Mouse (Mus musculus) frontal cortex, adult 2 months (tissue): ENCODE data around the gene Padi3. TPM values are rescaled to one million over a fixed set of nuclear protein-coding genes. Genes with fewer than 3 reads are reported as not detected.

Experiments
- DNase-seq, 2 experiments: peaks; one replicate each; pipeline ENCODE4 v3.0.0; 2022; ENCODE audit warnings: low spot score in 1 of 2; ENCODE audit errors: extremely low spot score in 1 of 2
- polyA plus RNA-seq: library from polyadenylated mRNA; depleted of rRNA; stranded (reverse); fragments of >200 nt; gene quantifications from 2 replicates; pipeline ENCODE4 v1.2.3, GENCODE M21; 2012

The Padi3 gene
- polyA plus RNA-seq, 1 experiment: 0.14 TPM

DNA sequence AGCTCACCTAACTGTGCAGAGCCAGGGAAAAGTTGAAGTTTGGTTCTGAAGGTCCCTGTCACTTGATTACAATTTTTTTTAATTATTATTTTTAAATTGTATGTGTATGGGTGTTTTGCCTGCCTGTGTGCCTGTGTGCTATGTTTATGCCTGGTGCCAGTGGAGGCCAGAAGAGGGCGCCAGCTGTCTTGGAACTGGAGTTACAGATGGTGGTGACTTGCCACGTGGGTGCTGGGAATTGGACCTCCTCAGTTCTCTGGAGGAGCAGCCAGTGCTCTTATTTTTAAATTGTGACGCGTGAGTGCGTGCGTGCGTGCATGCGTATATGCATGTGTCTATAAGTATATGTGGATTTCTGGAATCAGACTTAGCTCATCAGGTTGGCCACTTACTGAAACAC lies 7.0 kb upstream of the Padi3 start:
- no peak for DNase-seq

DNA sequence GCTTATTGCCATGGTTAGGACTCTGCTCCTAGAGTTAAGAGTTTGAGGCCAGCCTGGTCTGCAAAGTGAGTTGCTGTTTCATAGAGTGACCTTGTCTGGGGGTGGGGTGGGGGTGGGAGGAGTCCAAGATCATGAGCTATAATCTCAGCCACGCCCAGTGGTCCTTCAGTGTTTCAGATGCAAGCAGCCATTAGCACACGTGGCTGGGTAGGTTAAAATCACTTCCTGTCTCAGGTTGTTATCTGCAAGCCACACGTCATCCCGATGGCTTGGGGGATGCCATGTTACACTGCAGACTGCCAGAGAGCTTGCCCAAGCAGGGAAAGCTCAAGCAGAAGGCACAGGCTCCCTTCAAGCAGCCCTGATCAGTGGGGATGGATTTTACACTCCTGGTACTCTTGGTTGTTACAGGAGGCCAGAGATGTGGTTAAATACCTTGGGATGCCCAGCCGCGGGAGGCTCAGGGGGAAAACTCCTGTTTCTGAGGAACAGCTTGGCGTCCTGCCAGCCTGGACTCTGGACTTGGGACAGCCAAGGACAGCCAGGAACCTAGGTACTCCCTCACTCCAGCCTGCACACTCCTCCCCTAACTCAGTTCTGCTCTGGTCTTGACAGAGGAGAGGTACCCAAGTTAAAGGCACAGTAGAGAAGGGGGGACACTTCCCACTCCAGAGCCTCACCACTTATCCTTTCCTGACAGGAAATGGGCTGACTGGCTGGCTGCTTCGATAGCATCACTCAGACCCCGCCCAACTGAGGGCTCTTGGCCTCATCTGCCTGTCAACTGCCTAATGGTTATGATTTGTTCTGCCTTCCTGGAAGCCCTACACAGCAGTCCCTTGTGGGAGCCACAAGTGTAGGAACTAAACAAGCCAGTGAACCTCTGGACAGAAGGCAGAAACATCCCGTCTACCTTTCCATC lies 5.8 kb upstream of the Padi3 start:
- no peak for DNase-seq

DNA sequence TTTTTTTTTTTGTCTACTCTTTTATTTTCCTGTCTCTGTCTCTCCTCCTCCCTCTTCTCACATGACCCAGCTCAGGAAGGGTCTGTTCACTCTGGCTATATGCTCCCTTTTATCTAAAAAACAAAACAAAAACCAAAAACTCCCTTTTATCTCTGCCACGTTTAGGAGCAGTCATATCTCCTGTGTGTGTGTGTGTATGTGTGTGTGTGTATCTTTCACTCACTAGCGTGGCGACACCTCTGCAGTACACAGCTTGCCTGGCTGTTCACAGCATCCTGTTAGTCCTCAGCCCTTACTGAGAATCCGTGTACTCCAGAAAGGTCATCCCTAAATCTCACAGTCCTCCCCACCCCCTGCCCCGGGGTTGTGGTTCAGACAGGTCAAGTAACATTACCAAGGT lies 5.0 kb upstream of the Padi3 start:
- no peak for DNase-seq

DNA sequence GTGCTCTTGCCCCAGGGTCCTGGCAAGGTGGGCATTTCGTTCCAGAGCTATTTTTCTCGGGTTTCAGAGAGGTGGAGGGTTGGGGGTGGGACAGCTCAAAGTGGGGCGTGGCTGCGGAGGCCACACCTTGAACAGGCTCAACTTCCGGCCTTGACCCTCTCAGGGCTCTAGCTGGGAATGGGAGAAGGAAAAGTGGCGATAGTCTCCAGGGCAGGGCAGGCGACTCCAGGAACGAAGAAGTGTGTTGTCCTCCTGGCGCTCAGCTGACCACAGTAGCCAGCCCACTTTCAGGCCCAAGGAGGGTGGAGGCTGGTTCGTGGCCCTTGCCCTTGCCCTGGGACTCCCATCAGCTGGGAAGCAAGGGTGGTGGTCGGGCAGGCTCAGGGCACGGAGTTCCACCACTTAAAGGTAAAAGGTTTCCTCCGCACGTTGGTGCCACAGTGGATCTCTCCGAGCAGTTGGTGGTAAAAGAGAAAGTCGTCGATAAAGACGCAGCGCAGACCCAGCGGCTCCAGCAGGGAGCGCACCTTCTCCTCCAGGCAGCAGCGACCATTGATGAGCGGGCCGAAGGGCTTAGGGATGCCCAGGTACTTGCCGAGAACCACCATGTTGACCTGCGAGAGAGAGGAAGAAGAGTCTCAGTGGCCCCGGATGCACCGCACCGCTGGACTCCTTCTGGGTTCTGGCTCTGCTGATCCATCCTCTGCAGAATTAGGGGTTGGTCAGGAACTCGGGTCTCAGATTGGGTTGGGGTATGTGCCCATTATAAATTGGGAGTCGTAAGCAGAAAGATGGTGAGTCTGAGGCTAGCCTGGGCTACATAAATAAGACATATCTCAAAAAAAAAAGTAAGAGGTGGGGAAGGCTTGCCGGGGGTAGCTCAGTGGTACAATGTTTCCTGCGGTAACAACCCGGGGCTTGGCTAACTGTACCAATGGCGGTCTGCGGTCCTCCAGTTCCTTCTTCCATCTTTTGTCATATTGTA lies 4.1 kb upstream of the Padi3 start:
- peak in 1 of 2 experiments; percentile 10 for DNase-seq

DNA sequence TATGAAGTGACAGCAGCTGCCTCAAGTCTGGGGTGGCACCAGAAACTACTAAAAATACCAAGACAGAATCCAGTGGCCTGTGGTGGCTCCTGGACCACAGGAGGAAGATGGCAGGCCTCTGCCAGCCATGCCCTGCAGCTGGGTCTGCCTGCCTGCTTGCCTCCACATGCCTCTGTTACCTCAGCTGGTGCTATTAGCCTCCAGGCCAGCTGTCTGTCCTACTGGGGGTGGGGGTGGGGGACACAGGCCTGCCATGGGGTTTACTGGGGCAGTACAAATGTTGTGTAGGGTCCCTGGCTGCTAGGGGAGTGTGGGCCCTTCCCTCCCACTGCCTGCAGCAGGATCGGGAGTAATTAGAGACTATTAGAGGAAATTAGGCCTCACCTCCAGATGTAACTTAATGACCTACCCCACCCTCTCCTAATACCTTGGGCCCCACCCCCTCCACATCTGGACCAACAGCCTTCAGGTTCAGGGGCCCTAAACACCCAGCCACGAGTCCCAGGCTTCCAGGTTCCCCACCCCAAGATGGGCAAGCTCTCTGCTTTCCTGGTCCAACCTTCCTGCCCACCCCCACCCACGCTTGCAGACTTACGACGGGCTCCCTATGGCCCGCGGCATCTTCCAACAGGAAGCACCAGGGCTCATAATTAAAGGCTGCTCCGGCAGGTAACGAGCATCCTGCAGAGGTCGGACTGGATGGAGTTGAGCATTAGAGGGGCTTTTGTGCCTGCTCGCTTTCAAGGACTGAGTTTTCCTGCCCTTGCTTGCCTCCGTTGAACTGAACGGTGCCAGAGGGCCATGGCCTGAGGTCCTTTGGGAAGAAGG lies 3.1 kb upstream of the Padi3 start:
- no peak for DNase-seq

DNA sequence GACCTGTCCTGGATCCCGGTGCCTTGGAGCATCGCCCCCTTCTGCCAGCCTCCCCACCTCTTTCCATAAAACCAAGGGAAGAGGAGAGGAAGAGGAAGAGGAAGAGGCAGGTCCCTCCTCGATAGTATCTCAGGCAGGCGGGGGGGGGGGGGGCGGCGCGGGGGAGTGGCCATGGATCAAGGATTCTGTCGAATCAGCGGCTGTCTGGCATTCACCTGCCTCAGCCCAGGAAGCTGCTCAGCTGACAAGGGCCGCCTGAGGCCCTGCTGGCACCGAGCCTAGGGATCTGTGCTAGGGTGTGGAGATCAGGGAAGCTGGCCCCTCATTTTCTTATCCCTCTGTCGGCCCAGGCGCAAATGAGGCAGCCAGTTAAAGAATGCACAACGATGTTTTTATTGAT lies 2.2 kb upstream of the Padi3 start:
- no peak for DNase-seq

DNA sequence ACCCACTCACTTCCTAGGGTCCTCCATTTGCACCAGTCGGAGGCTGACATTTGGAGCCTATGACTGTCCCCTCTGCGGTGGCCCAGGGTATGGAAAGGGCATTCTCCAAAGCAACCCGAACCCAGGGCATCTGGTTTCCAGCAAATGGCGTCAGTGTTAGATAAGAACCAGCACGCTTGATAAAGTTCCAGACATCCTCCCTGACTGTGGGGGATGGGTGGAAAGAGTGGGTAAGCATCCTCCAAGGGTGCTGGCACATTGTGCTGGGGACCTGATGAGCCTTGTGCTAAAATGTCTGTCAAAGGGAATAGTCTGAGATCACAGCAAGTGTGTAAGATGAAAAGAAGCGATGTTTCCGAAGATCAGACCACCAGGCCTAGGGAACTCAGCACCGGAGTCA lies 1.7 kb upstream of the Padi3 start:
- no peak for DNase-seq

DNA sequence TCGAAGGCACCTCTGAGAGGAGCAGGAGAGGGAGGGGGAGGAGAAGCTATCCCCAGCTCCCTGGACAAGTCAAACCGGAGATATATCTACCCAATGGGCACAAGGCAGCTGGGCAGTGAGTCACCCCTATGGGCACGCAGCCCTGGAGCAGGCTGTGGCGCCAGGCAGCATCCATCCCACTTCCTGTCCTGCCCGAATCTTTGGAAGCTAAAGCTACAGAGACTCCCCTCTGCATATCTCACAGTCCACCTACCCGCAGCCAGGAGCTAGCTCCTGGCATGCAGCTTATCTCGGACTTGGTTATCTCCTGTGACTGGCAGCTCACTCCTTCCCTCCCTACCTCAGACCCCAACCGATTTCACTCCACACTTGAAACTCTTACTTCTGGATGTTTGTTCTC lies 1.3 kb downstream of the Padi3 start:
- DNase-seq: peak in 1 of 2 experiments; percentile 21

DNA sequence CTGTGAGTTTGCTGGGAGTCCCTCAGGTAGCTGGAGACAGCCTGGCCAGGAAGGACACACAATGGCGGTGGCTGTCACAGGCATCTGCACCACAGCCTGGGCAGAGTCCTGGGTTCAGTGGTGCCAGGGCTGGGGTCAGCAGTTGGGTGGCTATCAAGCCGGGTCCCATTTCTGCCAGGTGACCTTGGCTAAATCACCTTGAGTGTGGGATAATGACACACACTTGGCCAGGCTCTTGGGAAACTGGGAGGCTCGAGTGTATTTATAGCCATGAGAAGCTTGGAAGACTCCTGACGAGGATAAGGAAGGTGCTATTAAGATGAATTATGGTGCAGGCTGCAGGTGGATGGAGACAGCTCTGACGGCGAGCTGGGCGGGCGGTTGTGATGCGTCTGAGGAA lies 5.8 kb downstream of the Padi3 start:
- DNase-seq: no peak

DNA sequence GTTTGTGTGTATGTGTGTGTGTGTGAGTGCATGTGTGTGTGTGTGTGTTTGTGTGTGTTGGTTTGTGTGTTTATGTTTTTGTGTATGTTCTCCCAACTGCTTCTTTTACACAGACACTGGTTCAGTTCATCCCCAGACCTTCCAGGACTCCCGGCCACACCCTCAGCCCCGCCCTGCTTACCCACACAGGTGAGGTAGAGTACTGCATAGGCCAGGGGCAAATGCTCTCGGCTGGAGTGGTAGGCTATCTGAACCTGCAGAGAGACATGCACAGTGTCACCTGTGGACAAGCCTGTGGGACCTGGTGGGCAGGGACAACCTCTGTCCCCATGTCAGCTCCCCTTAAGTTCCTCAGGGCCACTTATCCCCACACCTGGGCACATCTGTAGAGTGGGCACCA lies 9.1 kb downstream of the Padi3 start:
- no peak for DNase-seq

DNA sequence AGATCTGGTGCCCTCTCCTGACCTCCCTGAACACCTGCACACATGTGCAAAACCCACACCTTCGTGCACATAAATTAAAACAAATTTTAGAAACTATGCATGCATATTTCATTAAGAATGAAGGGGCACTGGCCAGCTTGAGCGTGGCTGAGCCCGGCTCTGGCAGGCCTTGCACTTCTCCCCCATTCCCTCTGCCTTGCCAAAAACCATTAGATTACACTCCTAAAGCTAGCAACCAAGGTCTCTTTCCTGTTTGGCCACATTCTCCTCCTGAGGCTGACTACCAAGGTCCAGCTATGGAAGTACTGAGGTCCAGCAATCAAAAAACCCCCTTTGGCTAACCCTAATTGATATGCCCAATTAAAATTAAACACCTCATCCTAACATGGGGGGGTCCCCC lies 13.7 kb downstream of the Padi3 start:
- no peak for DNase-seq

DNA sequence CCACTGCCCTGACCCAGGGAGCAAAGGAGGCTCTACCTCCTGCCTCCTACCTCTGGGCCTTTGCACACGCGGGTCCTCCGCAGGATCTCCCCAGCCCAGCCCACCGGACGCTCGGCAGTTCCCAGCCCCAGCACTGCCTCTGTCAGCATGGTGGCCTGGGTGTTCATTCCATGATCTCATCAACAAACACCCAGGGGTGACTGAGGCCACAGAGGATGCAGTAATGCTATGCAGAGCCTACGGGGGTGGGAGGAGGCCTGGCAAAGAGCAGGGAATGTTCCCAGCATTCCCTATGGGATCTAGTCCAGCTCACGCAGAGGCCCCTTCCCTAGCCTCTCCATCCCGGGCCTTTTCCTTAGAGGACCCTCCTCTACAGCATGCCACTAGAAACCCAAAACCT lies 15.8 kb downstream of the Padi3 start:
- no peak for DNase-seq

DNA sequence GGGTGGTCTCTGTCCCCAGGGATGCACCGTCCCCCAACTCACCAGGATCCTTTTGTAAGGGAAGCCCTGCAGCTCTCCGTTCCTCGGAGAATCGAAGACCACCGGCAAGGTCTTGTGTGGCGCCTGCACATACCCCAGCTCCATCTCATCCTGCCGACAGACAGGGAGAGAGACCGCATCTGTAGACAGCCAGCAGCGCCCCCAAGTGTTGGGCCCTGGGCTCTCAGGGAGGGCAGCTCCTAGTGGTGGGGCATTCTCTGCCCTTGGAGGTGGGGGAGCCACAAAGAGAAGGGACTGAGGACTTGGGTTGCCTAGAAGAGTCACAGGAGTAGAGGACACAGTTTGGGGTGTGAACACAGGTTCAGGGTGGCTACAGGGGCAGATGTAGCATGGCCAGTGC lies 16.7 kb downstream of the Padi3 start:
- no peak for DNase-seq

DNA sequence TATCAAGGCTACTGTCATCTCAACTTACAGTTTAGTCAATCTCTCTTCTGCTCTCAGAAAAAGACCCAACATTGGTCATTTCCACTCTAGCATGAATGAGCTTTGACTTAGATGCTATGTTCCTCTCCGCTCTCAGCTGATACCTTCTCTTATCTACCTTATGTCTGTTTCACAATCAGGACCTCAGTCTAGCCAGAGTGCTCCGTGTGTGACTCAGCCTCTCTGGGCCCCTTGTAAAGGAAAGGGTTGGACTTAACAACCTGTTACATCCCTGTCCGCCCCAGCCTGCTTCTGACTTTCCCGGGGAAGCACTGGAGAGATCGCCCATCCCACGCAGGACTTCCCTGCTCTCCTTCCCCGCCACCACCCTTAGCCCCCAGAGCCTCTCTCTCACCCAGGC lies 17.9 kb downstream of the Padi3 start:
- DNase-seq: no peak

DNA sequence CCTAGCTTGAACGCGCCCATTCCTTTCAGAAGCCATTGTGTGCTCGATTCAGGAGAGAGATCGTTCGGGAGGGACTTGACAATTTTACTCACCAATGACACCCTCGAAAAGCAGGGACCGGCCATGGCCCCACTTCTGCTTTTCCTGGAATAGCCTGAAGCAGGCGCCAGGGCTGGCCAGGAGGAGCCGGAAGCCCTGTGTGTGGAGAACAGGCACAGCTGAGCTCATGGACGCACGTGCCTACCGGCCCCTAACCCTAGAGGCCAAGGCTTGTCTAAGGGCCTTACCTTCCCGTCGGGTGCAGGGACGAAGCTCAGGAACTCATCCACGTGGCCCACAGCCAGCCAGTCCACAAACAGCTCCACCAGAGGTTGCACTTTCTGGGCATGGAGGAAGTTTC lies 19.4 kb downstream of the Padi3 start:
- DNase-seq: no peak

DNA sequence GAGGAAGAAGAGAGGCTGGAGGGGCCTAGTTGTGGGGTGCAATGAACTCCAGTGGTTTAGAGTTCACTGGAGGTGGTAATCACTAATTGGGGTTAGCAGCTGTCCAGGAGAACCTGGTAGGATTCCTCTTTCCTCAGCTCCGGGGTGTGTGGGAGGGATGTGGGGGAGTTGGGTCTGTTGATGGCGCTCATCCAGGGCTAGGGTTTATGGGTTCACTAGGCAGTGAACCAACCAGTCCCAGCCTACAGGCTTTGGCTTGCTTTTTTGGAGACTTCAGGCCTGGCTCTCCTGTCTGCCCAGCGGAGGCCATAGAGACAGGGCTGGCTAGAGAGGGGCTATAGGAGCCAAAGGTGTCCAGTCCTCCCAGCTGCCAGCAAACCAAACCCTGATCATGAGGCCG lies 20.5 kb downstream of the Padi3 start:
- no peak for DNase-seq

DNA sequence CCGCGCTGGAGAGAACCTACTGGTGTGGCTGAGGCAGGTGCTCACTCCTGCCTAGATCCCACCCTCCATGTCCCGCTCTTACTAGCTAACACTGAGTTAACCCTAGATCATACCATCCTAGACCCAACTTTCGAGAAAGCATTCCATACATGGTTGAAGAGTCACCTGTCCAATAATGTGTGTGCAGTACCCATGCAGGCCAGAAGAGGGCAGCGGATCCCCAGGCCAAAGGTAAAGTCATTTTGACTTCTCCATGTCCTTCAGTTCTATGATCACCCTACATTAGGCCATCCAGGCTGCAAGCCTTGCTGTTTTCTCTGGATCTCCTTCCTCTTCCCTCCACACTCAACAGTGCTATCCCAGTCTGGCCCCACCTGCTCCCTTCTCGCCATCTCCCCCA lies 21.5 kb downstream of the Padi3 start:
- DNase-seq: peak in 1 of 2 experiments; percentile 63

DNA sequence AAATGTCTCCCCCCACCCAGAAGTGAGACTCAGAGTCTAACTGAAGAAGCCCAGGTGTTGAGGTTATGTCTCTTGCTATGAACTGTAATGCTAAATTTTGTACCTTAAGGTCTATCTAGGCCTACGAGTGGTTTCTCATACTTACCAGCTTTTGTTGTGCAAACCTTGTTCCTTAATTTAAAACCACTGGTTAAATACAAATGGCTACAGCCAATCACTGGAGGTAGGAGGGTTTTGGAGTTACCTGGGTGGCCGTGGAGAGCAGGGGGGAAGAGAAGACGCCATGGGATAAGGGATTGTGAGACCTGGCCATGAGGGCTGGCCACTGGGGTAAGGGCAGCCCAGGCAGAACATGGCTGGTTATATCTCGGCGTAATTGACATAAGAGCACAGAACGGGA lies 22.2 kb downstream of the Padi3 start:
- no peak for DNase-seq

DNA sequence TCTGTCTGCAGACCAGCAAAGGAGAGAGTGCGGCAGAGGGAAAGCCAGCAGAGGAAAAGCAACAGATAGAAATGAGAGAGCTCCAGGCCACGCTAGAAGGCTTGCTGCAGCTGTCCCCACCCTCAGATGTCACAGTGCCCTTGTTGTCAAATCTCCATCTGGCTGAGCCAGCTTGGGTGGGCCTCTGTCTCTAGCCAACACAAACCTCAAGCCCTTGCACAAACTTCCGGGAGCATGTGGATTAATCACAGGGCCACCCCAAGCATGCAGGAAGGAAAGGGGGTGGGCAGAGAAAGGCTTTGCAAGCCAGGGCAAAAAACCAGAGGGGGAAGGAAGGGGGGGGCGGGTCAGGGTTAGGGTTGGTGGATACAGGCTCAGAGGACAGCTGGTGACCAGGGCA lies 23.0 kb downstream of the Padi3 start:
- no peak for DNase-seq

DNA sequence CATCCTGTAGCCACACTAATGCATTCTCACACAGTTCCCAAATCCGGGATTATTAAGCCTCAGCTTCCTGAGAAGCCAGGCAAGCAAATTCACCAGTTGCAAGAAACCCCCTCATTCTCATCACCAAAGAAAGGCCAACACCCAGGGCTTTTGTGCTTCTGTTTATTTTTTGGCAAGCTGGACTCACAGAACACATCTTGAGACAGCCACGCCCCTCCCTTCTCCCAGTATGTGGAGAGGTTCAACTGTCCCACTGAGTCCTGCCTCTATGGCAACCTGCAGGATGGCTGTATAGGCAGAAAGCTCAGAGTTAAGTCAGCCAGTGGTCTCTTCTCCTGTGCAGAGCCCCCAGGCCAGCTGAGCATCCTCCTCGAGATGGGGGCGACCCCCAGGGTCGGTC lies 25.2 kb downstream of the Padi3 start:
- DNase-seq: no peak
